In genomic region chr6:5935587-5936353, GRCm38 (mm10) we compare ENCODE assay signal across 12 mouse cellular contexts.
DNase-seq lines count a peak whose midpoint lies in the region; ATAC-seq lines count a peak whose summit lies in the region.
"Had no signal": no experiment of that assay in that cellular context is flagged by ENCODE, and none has a peak within 500 bp of the region (broad histone marks: within the 10 kb centered on the region; RNA-seq: fewer than 3 reads in every experiment).

No protein-coding gene starts in this region.

- H3K36me3 ChIP-seq in limb, embryonic 13.5 days = no peaks in the 10 kb centered on the region
- H3K36me3 ChIP-seq in limb, embryonic 10.5 days = no peaks in the 10 kb centered on the region
- no peaks in the 10 kb centered on the region for H3K36me3 ChIP-seq in limb, embryonic 15.5 days
- H3K36me3 ChIP-seq: heart, embryonic 15.5 days had no signal

- ATAC-seq in limb, embryonic 13.5 days (ENCODE audit: low FRiP score, low read depth) = no peak
- ATAC-seq in limb, embryonic 15.5 days (ENCODE audit: insufficient number of reproducible peaks, low FRiP score, low TSS enrichment, low read depth) = 0 out of 2 replicates have a peak, but pooled peaks have one; percentile 30
- ATAC-seq: inflammation-experienced regulatory T-cells, adult 6 months had no signal

- H3K4me2 ChIP-seq in limb, embryonic 13.5 days (replicated peaks) = no peak overlapping the region
- no peak overlapping the region for H3K4me2 ChIP-seq in limb, embryonic 15.5 days
- H3K4me2 ChIP-seq: heart, embryonic 15.5 days had no signal

- H3K27ac ChIP-seq in limb, embryonic 13.5 days = peak overlapping the region; percentile 33; the same call in 1 of the 2 replicates
- H3K27ac ChIP-seq in limb, embryonic 10.5 days = no peak overlapping the region
- peak overlapping the region; percentile 54; the same call in 1 of the 2 replicates for H3K27ac ChIP-seq in limb, embryonic 15.5 days
- H3K27ac ChIP-seq: heart, embryonic 15.5 days; kidney, postnatal 0 days; liver, embryonic 14.5 days had no signal

- peaks cover 14% of the 10 kb centered on the region for H3K4me1 ChIP-seq in limb, embryonic 13.5 days
- peaks cover 21% of the 10 kb centered on the region for H3K4me1 ChIP-seq in limb, embryonic 10.5 days
- H3K4me1 ChIP-seq in limb, embryonic 15.5 days = peaks cover 5% of the 10 kb centered on the region; the same call in 1 of the 2 replicates
- H3K4me1 ChIP-seq: heart, embryonic 15.5 days had no signal

- H3K27me3 ChIP-seq in limb, embryonic 13.5 days = no peaks in the 10 kb centered on the region
- H3K27me3 ChIP-seq in limb, embryonic 10.5 days (ENCODE audit: low read depth, poor library complexity, severe bottlenecking) = no peaks in the 10 kb centered on the region
- H3K27me3 ChIP-seq in limb, embryonic 15.5 days = no peaks in the 10 kb centered on the region
- H3K27me3 ChIP-seq: heart, embryonic 15.5 days had no signal

- H3K9ac ChIP-seq in limb, embryonic 13.5 days = no peak overlapping the region
- H3K9ac ChIP-seq in limb, embryonic 15.5 days = no peak overlapping the region
- H3K9ac ChIP-seq: heart, embryonic 15.5 days; liver, embryonic 14.5 days had no signal

- no peak for DNase-seq in limb, embryonic 10.5 days (ENCODE audit: low spot score)
- peak; percentile 60 for DNase-seq in cerebellum, adult 11 months
- peak; percentile 63 to 80 for DNase-seq in cerebellum, postnatal 25 days
- DNase-seq in liver = no peak
- no peak for DNase-seq in frontal cortex, postnatal 10 days (ENCODE audit: low spot score in 2 of 2)
- DNase-seq: gastrocnemius, postnatal 36 days had no signal

- WGBS in limb, embryonic 13.5 days = 66% methylated on average over 8 of the region's 8 CpGs
- 80% methylated on average over 8 of the region's 8 CpGs for WGBS in limb, embryonic 10.5 days
- WGBS in limb, embryonic 15.5 days = 64% methylated on average over 8 of the region's 8 CpGs

- H3K9me3 ChIP-seq in limb, embryonic 13.5 days = no peaks in the 10 kb centered on the region
- H3K9me3 ChIP-seq in limb, embryonic 10.5 days (replicated peaks) = no peaks in the 10 kb centered on the region
- no peaks in the 10 kb centered on the region for H3K9me3 ChIP-seq in limb, embryonic 15.5 days
- H3K9me3 ChIP-seq: heart, embryonic 15.5 days had no signal

- no peak overlapping the region for H3K4me3 ChIP-seq in limb, embryonic 13.5 days
- H3K4me3 ChIP-seq in limb, embryonic 10.5 days = no peak overlapping the region
- H3K4me3 ChIP-seq in limb, embryonic 15.5 days = no peak overlapping the region
- H3K4me3 ChIP-seq: heart, embryonic 15.5 days had no signal

Comparison
In these comparisons a context has a peak if more than half of its experiments do, and no peak if none do; other contexts are left out.
1. DNase-seq: peak in cerebellum, adult 11 months (single experiment) and cerebellum, postnatal 25 days (2 of 2); none in limb, embryonic 10.5 days (single experiment), liver (single experiment) and frontal cortex, postnatal 10 days (0 of 2).